12 mouse cellular contexts compared by ENCODE assay signal in the genomic region with DNA sequence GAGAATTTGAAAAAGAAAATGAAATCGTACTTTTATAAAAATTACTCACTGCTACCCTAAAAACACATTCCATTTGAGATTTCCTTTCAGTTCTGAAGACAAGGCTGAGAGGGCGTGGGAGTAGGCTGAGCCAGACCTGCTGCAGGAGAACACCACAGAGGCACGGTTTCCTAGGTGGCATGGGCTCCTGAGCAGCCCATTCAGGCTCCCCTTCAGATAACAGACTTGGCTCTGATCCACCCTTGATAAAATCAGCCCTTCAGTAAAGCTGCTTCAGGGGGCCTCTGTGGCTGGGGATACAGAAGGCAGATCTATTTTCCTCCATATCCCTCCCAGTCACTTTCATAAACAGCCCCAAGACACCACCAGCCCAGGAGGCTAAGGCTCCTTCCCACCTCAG. TPM values are rescaled to one million over a fixed set of nuclear protein-coding genes. Genes with fewer than 3 reads are reported as not detected.
A peak's percentile ranks its signal among the peaks of the same experiment; 100 is the strongest.
DNase-seq lines count a peak whose midpoint lies in the region; ATAC-seq lines count a peak whose summit lies in the region.
"Had no signal": no experiment of that assay in that cellular context is flagged by ENCODE, and none has a peak within 500 bp of the region (broad histone marks: within the 10 kb centered on the region; RNA-seq: fewer than 3 reads in every experiment).

No protein-coding gene starts in this region.

- peaks cover 17% of the 10 kb centered on the region for H3K4me1 ChIP-seq in forebrain, embryonic 15.5 days
- H3K4me1 ChIP-seq in stomach, embryonic 14.5 days (ENCODE audit: control insufficient read depth, insufficient read depth, low read length): peaks cover 19% of the 10 kb centered on the region; the same call in 1 of the 2 replicates

- H3K27me3 ChIP-seq in forebrain, embryonic 15.5 days: no peaks in the 10 kb centered on the region
- no peaks in the 10 kb centered on the region for H3K27me3 ChIP-seq in stomach, embryonic 14.5 days (ENCODE audit: control insufficient read depth, insufficient read depth, low read length)
- H3K27me3 ChIP-seq: liver, embryonic 13.5 days; neural tube, embryonic 12.5 days; stomach, embryonic 15.5 days had no signal

- H3K4me2 ChIP-seq in forebrain, embryonic 15.5 days (replicated peaks): no peak overlapping the region
- no peak overlapping the region for H3K4me2 ChIP-seq in stomach, embryonic 14.5 days (replicated peaks; ENCODE audit: low read depth, low read length)
- H3K4me2 ChIP-seq: liver, embryonic 13.5 days; neural tube, embryonic 12.5 days; stomach, embryonic 15.5 days had no signal

- H3K9ac ChIP-seq in forebrain, embryonic 15.5 days (replicated peaks): no peak overlapping the region
- no peak overlapping the region for H3K9ac ChIP-seq in stomach, embryonic 14.5 days (replicated peaks; ENCODE audit: low read depth, low read length)
- H3K9ac ChIP-seq: liver, embryonic 13.5 days; neural tube, embryonic 12.5 days; stomach, embryonic 15.5 days had no signal

- no peak overlapping the region for H3K4me3 ChIP-seq in forebrain, embryonic 15.5 days
- no peak overlapping the region for H3K4me3 ChIP-seq in stomach, embryonic 14.5 days (ENCODE audit: low read depth, low read length)
- H3K4me3 ChIP-seq: liver, embryonic 13.5 days; neural tube, embryonic 12.5 days; stomach, embryonic 15.5 days had no signal

- ATAC-seq in forebrain, embryonic 15.5 days (replicated peaks): peak; percentile 67; the same call in 1 of the 2 replicates
- no peak for ATAC-seq in stomach, embryonic 14.5 days (ENCODE audit: insufficient number of reproducible peaks, insufficient read depth, low FRiP score, low read depth)

- no peaks in the 10 kb centered on the region for H3K9me3 ChIP-seq in forebrain, embryonic 15.5 days
- no peaks in the 10 kb centered on the region for H3K9me3 ChIP-seq in stomach, embryonic 14.5 days (ENCODE audit: control insufficient read depth, low read depth, low read length)
- H3K9me3 ChIP-seq: liver, embryonic 13.5 days; neural tube, embryonic 12.5 days; stomach, embryonic 15.5 days had no signal

- no peaks in the 10 kb centered on the region for H3K36me3 ChIP-seq in forebrain, embryonic 15.5 days
- H3K36me3 ChIP-seq in stomach, embryonic 14.5 days (ENCODE audit: control insufficient read depth, insufficient read depth, low read length): no peaks in the 10 kb centered on the region
- H3K36me3 ChIP-seq: liver, embryonic 13.5 days; neural tube, embryonic 12.5 days; stomach, embryonic 15.5 days had no signal

- H3K27ac ChIP-seq in forebrain, embryonic 15.5 days (replicated peaks): peak overlapping the region; percentile 64
- 0 out of 2 replicates have a peak overlapping the region, but pooled peaks have one; percentile 4 for H3K27ac ChIP-seq in stomach, embryonic 14.5 days (ENCODE audit: low read length)
- H3K27ac ChIP-seq: liver, embryonic 13.5 days; neural tube, embryonic 12.5 days; stomach, embryonic 15.5 days had no signal

- peak; percentile 36 to 39 for DNase-seq in left cerebral cortex, adult 18-20 months (ENCODE audit: low spot score in 2 of 2)
- DNase-seq in left cerebral cortex, adult 11 months (ENCODE audit: low spot score): no peak
- DNase-seq in thymus, postnatal 14 days: peak; percentile 35
- no peak for DNase-seq in thymus, postnatal 10 days (ENCODE audit: low spot score in 2 of 2)
- no peak for DNase-seq in embryo, embryonic 11 days
- no peak for DNase-seq in cerebellum, adult 11-12 months
- DNase-seq: heart, postnatal 10 days; liver, embryonic 13.5 days had no signal

- 35% methylated on average over 3 of the region's 3 CpGs for WGBS in forebrain, embryonic 15.5 days
- 46% methylated on average over 3 of the region's 3 CpGs for WGBS in stomach, embryonic 14.5 days

RNA-seq across cellular contexts. Expression of gene Chst15, which starts 19.8 kb away (rescaled TPM):
- 10 to 100 TPM; 38.5 to 39.6 TPM for total RNA-seq in left cerebral cortex, adult 18-20 months (2021)
- polyA plus RNA-seq in forebrain, embryonic 15.5 days (2015; fragmentation: Nextera tagmentation; extraction: Ambion mirVana): 20.1 and 22.0 TPM in 2 replicates
- polyA plus RNA-seq in stomach, embryonic 14.5 days (2014; fragmentation: Nextera tagmentation; extraction: Ambion mirVana): 30.2 and 30.8 TPM in 2 replicates

Comparison
In these comparisons a context has a peak if more than half of its experiments do, and no peak if none do; other contexts are left out.
1. DNase-seq: peak in left cerebral cortex, adult 18-20 months (2 of 2) and thymus, postnatal 14 days (single experiment); none in left cerebral cortex, adult 11 months (single experiment), thymus, postnatal 10 days (0 of 2), embryo, embryonic 11 days (single experiment) and cerebellum, adult 11-12 months (single experiment).